26 mouse cellular contexts compared by ENCODE assay signal in genomic region chr10:18356461-18356860, GRCm38 (mm10).
"Had no signal": no experiment of that assay in that cellular context is flagged by ENCODE, and none has a peak within 500 bp of the region (broad histone marks: within the 10 kb centered on the region; RNA-seq: fewer than 3 reads in every experiment).

No protein-coding gene starts in this region.

- H3K4me3 ChIP-seq: limb, embryonic 10.5 days; limb, embryonic 12.5 days; limb, embryonic 13.5 days; limb, embryonic 15.5 days; liver, embryonic 12.5 days; liver, embryonic 13.5 days; liver, embryonic 15.5 days; lung, embryonic 15.5 days; megakaryocyte, embryonic 14.5 days; midbrain, embryonic 10.5 days; midbrain, embryonic 12.5 days; midbrain, embryonic 13.5 days; midbrain, embryonic 15.5 days; myocyte; neural tube, embryonic 12.5 days; neural tube, embryonic 13.5 days had no signal

- H3K27ac ChIP-seq: limb, embryonic 10.5 days; limb, embryonic 12.5 days; limb, embryonic 13.5 days; liver, embryonic 12.5 days; liver, embryonic 13.5 days; liver, embryonic 14.5 days; liver, embryonic 15.5 days; lung, embryonic 15.5 days; macrophage; midbrain, embryonic 10.5 days; midbrain, embryonic 12.5 days; midbrain, embryonic 13.5 days; midbrain, embryonic 15.5 days; neural tube, embryonic 12.5 days; neural tube, embryonic 13.5 days had no signal

- ATAC-seq: liver, embryonic 12.5 days; liver, postnatal 0 days; midbrain, embryonic 13.5 days; midbrain, embryonic 15.5 days; midbrain, embryonic 16.5 days had no signal

- DNase-seq: liver; liver, embryonic 13.5 days; liver, postnatal 0 days; lung, adult 18-20 months; lung, adult 2 months; lung, postnatal 14 days; lung, postnatal 36 days; midbrain, embryonic 14.5 days had no signal
